Mouse (Mus musculus): ENCODE measurements around the gene Miga2.

Miga2 gene

GRCm38 (mm10) chr2:30419112-30419511 is 55.1 kb downstream of the Miga2 start:
- DNase-seq (ENCODE audit: low spot score in 2 of 2): no peak

- no peak for DNase-seq (ENCODE audit: low spot score in 2 of 2)
Measured at GRCm38 (mm10) chr2:30421432-30421831, 57.4 kb downstream of the Miga2 start.

- no peak for DNase-seq (ENCODE audit: low spot score in 2 of 2)
Measured at GRCm38 (mm10) chr2:30429156-30429555, 65.1 kb downstream of the Miga2 start.
